Mouse (Mus musculus): ENCODE measurements around the gene Lpcat2b.

Lpcat2b gene

GRCm38 (mm10) chr5:107447977-107448376, 16.6 kb downstream of the Lpcat2b start:
- DNase-seq (ENCODE audit: low read depth, low spot score): no peak

GRCm38 (mm10) chr5:107448784-107449183, 17.4 kb downstream of the Lpcat2b start:
- no peak for DNase-seq (ENCODE audit: low read depth, low spot score)

DNA sequence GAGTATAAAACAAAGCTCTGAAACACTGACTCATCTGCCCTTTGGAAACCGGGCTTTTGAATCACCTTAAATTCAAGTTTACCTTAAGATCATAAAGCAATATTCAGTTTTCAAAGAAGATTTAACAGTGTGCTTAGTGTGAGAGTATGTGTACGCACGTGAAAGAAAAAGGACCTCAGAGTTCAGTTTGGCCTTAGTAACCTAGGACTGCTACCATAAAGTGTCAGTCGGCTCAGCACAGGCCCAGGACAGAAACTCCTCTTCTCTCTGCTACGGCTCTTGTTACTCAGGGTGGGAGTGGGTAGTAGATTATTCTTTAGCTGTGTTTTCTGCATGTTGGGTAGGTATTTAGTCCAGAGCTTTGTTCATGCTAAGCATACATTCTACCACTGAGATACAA, 18.3 kb downstream of the Lpcat2b start:
- DNase-seq (ENCODE audit: low read depth, low spot score): no peak

GRCm38 (mm10) chr5:107450299-107450698, 18.9 kb downstream of the Lpcat2b start:
- DNase-seq (ENCODE audit: low read depth, low spot score): no peak

DNA sequence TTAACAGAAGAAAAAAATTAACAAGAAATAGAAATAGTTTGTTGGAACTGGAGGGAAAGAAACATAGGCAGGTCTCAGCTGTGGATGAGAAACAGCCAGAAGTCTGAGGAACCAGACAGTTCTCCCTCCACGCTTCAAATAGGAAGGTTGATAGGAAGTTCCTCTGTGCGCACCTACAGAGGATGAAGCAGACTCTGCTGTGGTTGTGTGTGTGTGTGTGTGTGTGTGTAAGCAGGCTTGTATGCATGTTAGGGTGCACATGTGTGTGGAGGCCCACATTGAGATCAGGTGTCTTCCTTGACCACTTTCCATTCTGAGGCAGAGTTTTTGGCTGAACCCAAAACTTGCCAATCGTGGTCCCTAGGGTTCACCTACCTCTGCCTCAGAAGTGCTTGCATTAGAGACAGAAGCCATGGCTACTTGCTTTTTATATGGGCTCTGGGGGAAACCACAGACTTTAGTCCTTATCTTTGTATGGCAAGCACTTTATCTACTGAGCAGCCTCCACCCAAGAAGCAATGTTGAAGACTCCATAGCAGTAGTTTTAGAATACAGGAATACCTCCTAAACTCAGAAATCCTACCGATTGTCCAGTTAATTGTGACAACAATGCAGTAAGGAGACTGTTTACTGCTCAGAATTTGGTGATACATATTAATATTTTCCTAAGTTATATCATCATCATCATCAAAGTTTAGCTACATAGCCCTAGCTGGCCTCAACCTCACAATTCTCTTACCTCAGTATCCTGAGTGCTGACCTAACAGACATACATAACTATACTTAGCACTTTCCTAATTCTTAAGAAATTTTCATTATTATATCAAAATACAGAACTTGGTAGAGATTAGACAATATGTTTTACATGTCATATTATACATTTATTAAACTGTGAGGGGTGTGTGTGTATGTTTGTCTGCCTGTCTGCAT, 31.1 kb downstream of the Lpcat2b start:
- DNase-seq (ENCODE audit: low read depth, low spot score): no peak

DNA sequence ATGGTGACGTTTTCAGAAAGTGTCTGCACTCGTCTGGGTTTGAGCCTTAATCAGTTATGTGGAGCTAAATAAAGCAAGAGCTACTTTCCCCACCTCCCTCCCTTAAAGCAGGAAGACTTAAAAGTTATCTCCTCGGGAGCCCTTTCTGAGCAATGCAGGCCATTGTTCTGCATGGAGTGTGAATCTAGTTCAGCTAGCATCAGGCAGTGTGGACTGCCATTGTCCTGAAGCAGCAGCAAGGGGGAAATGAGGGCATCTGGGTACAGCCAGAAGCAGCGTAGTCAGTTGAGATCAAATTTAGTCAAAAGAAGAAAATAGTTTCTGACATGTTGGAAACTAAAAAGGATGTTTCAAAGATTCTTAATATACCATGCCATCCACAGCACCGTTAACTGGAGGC, 35.2 kb downstream of the Lpcat2b start:
- DNase-seq (ENCODE audit: low read depth, low spot score): no peak

DNA sequence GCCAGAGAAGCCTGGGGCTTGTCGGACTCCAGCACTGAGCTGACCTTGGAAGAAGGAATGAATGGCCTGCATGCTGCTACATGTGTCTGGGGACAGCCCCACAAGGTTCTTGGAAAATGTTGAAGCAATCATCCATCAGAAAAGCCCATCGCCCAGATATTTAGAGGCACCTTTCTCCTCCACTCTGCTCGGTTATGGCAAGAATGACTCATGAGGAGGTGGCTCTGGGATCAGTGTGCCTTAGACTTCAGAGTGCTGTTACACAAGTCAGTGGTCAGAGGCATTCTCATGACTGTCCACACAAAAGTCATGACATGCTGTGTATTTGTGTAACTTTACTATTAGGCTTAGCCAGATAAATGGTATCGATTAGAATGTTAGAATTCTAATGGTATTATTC, 35.7 kb downstream of the Lpcat2b start:
- DNase-seq (ENCODE audit: low read depth, low spot score): no peak

DNA sequence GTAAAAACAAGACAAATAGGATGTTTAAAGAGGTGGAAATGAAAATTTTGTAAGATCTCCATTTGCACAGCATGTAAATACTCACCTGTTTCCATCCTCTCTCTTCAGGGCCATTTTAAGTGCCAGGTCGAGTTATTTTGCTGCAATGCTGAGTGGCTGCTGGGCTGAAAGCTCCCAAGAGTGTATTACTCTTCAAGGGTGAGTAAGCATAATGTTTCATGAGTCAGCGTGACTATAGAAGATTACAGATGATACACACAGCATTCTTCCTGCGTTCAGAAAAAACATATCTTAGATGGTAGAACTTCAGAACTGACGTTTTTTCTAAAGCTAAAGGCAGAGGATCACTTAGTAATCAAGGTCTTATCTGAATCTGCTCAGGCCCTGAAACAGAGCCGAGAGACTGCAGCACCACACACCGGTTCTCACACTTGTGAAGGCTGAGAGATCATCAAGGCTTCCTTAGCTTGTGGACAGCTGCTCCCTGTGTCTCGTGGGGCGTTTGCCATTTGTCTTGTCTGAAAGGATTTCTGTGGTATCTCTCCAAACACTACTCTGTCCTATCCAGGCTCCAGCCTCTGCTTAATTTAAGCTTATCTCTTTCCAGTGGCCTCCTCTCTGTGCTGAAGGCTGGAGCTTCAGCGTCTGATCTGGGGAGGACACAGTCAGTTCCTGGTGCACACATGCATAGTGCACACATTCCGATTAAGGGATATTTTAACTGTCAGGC, 39.4 kb downstream of the Lpcat2b start:
- DNase-seq (ENCODE audit: low read depth, low spot score): no peak

- DNase-seq (ENCODE audit: low read depth, low spot score): no peak
Observed at GRCm38 (mm10) chr5:107480194-107480593, 48.8 kb downstream of the Lpcat2b start.
